Mouse (Mus musculus) hematopoietic stem cell, adult 5-6 weeks (primary cell): Measurements from ENCODE around the gene Pakap. TPM values are rescaled to one million over a fixed set of nuclear protein-coding genes. Genes with fewer than 3 reads are reported as not detected.
A peak's percentile ranks its signal among the peaks of the same experiment; 100 is the strongest.

ENCODE experiments used
- ATAC-seq, 2 experiments: fragments of 125-278 bp in 1 of 2; replicated peaks in 1 of 2; 2 replicates each; pipeline ENCODE4 v1.8.0; 2016 to 2017; ENCODE audit warnings: inconsistent platforms in 2 of 2, mild to moderate bottlenecking in 2 of 2, moderate number of reproducible peaks in 2 of 2, low read depth in 1 of 2, moderate TSS enrichment in 1 of 2; ENCODE audit not compliant: low FRiP score in 2 of 2, poor library complexity in 2 of 2, severe bottlenecking in 2 of 2, insufficient read depth in 1 of 2, low TSS enrichment in 1 of 2
- total RNA-seq: library from RNA; stranded (forward); fragments of 172-1452, 232-1000 nt; gene quantifications from 2 replicates; pipeline ENCODE4 v1.2.3, GENCODE M21; 2017

Pakap gene
- total RNA-seq, 1 experiment from 2014 or later, result not detected

DNA sequence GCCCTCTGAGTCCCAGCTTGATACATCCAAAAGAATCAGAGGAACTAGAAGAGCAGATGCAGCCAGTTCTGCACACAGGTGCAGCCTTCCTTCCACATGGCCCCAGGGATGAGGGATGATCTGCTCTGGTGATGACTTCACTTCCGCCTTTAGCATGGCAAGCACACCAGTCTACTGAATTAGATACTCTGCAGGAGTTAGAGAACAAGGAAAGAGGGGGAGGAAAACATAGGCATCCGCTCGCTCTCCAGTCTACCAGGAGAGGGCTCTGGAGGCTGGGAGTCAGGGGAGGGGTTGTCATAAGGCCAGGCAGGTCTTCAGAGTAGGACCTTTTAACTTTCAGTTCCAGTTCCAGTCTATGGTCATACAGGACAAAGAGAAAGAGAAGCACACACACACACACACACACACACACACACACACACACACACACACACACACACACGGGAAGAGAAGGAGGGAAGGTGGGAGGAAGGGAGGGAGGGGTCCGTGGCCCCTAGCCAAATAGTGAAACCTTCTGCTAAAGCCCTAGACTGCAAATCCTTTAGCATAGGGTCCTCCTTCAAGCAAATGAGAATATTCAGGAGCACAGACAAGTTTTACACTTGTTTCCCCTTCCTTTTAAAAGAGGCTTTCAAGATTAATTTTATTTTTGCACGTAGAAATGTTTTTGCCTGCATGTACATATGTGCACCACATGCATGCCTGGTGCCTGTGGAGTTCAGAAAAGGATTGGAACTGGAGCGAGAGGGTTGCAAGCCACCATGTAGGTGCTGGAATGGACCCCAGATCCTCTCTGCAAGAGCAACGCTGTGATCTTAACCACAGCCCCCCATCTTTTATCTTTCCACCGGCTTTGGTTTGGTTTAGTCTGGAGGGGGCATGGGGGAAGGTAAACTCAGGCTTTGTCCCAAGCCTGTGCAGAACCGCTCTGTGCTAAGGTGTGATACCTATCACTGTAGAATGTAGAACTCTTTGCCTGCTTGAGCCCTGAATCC lies 346.5 kb downstream of the Pakap start:
- ATAC-seq, result no peak

DNA sequence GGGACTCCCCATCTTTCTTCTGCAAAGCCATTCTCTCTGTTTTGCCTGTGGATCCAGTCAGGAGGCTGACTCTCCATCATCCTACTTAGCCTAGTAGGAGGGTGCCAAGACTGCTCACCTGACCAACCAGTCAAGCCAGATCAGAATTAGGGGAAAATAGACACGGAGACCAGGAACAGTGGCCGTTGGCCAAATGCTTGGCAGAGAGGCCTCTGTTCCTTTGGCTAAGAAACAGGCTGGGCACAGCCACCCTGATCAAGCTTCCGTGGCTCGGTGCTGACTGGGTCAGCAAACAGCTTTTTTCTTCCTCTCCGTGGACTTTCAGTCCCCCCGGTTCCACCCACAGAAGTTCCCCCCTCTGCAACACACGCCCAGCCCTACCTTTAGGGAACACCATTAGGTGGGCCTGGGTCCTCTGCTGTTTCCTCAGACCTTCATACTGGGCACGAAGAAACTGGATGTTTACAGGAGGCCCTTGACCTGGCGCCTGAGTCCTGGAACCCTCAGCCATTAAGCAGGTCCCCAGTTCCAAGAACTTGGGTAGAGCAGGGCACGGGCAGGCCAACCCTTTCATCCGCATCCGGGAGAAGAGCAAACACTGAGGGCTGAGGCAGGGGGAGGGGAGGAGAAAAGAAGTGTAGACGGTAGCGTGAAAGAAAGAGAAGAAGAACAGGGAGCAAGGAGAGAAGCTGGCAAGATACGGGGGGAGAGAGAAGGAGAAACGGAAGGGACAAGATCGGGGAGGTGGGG lies 347.4 kb downstream of the Pakap start:
- ATAC-seq, result peak in 1 of 2 experiments; percentile 30; a peak in 2 of 4 replicates

DNA sequence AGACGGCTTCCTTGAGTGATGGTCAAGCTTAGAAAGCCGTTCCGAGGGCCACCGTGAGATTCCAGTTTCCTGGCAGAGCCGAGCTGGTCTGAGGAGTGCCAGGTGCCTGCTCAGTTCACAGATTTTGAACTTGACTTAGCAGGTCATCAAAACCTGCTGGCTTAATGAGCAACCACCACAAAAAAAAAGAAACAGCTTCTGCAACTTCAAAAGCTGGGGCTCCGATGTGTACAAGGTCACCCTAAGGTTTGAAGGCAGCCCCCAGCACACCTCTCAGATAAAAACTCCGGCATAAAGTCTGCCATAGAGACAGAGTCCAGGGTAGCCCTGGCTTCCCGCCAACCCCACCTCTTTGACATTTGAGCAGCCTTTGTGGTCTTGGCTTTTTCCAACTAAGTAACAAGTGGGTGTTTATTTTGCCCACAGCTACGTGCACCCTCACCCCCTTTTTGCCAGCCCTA lies 348.3 kb downstream of the Pakap start, which contains the start of gene D630039A03Rik:
TSS of gene D630039A03Rik (minus strand) at position 97 of the 461 bp plus-strand sequence.
- ATAC-seq, result peak; percentile 36 to 47; a peak in 3 of 4 replicates

DNA sequence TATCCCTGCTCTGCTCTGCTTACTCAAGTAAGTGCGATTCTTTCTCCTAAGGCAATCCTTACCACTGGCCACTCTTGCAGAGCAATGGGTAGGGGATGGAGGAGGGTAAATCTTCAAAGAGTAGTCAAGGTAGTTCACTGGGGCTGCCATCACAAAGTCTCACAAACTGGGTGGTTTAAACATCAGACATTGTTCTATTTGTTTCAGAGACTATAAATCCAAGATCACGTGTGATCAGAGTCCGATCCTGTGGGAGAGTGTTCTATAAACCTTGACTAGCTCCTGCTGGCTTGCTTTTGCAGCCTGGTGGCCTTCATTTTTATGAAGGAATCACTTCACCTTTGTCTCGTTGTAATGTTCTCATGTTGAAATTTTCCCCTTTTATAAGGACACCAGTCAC lies 348.7 kb downstream of the Pakap start:
- ATAC-seq, result no peak

DNA sequence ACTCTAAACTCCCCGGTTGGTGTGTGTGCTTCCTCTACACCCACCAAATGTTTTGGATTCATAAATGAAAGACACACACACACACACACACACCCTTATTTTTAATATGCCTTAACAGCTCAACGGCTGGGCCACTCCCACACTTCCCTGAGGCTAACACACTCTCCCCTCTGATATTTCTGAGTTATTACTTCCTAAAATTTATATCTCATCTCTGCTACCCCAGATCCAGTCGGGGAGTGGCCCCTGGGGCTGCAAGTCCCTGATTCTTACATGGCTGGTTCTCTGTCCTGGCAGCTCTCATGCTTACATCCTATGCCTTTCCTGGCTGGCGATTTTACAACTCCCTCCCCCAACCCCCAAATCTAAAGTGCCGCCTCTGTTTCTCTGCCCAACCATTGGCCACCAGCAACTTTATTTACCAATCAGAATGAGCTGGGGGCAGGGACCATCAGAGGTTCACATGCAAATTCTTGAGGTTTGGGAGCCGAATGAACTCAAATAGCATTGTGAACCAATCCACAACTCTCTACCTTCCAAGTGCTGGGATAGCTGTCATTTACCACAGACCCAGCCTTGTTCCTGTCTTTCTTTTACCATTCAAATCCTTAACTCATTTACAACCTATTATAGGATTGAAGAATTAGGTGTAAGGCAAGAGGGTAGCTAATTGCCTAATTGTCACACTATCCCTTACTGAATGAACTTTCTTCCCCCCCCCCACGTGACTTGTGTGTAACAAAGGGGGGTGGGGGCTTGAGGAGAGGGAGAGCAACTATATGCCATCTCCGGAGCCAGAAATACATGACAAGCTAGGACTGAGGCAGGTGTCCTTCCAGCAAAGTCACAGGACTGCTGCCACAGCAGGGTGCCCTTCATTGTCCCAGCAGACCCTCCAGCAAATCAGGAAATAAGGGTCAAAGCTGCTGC lies 351.8 kb downstream of the Pakap start:
- peak; percentile 43 to 65; a peak in 3 of 4 replicates for ATAC-seq

DNA sequence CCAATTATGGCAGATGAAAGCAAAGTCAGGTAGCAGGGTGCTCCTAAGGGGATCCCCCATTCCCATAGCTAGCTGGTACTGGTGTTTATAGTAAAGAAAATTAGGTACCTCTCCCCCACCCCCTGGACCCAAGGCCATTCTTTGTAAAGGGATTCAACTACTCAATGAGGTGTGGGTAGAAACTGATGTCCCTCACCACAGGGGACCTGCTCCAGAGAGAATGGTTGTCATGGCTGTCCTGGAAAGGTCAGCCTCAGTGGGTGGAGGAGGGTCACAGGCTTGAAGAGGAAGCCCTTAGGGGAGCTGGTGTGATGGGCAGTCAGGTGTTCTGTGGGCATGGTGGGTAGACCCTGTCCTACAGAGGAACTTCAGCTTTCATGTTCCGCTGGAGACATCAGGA lies 352.5 kb downstream of the Pakap start:
- ATAC-seq, result no peak

DNA sequence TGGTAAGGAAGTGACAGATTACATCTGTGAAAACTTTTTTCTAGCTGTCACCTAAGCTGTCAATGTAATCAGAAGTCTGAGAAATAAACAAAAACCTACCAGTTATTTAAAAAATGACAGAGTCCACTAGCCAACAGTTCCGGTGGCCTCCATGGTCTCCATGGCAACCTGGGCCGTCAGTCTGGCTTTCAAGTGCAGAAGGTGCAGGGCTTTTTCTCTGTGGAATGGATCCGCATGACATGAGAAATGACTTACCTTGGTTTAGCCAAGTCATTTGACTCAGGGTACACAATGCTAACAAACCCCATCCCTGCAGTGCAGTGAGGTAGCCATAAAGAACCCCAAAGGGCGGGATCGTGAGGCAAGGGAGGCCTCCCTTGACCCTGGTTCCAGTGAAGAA lies 354.2 kb downstream of the Pakap start:
- ATAC-seq, result no peak

DNA sequence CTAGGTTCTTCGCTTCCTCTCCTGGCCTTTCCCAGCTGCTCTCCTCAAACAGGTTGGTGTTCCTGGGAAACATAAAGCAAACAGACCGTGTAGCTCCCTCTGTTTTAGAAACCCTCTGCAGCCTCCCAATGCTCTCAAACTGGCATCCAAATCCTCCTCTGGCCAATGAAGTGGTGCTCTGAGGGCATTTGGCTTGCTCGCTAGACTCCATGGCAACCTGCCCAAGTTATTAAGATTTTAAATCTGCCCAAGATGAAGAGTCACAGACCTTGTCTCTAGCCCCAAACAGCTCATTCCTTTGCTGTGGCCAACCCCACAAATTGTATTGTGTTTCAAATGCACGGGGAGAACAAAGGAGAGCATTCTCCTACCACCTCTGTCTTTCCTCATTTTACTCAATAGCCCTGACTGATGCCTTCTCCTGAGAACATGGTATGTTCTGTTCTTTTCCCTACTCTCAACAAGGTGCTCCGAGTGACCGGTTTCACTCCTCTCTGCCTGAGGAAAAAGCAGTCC lies 356.6 kb downstream of the Pakap start:
- no peak for ATAC-seq

DNA sequence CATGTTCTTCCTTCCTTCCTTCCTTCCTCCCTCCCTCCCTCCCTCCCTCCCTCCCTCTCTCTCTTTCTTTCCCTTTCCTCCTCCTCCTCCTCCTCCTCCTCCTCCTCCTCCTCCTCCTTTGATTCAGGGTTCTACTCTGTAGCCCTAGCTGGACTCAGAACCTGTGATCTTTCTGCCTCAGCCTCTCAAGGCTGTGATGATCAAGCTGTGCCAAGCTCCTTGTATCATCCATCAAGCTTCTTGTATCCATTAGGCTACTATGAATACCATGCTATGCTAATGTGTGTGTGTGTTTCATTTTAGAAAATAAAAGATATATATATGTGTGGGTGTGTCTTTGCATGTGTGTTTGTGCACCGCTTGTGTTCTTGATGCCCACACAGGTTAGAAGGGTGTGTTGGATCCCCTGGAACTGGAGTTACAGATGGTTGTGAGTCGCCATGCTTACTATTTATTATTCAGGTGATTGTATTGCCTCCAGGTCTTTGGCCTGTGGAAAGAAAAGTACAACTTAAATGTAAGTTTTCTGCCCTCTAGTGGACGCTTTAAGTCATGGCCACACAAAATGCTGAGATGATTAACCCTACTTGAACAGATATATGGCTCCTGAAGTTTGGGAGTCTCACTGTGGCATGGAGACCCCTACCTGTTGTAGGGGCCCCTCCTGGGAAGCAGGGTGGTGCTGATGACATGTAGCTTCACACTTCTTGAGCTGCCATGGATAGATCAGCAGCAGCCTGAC lies 359.7 kb downstream of the Pakap start:
- ATAC-seq, result peak; percentile 22 to 56; a peak in 2 of 4 replicates

DNA sequence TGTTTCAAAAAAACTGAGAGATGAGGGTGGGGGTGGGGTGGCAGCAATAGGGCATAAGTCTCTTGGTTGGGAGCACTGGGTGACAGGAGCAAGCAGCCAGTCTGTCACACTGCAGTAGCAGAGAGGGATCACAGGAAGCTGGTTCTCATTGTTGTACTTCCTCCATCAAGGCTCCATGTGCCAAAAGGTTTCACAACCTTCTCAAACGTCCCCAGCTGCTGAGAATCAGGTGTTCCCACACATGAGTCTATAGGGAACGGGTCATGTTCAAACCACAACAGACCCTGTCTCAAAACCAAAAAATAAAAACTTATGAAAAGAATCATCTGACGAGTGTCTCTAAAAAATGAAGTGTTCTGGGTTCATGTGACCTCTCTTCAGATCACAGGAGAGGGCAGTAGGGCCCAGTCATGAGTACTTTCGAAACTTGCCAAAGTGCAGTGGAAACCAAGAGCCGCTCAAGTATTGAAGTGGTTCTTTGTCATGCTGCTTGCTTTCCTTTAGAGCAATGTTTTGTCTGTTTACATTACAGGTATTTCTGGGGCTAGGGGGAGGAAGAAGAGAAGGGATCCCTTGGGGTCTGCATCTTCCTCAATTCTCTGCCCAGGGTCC lies 362.7 kb downstream of the Pakap start:
- ATAC-seq, result peak; percentile 62 to 71; a peak in 3 of 4 replicates

DNA sequence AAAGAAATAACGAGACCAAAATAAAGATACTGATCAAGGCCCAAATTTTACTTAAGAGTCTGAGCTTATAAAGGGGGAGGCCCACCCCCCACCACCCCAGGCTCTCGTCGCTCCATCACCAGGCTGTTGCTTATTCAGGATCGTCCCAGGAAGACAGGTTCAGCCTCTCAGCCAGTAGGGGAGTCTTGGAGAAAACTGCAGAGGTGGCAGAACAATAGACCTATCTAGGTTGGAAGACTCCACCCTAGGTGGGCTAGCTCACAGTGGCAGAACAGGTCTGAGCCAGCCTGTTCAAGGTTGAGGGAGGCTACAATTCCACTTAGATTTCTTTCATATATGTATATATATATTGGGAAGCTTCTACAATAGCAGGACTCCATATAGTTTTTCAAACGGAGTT lies 366.2 kb downstream of the Pakap start:
- ATAC-seq, result no peak

DNA sequence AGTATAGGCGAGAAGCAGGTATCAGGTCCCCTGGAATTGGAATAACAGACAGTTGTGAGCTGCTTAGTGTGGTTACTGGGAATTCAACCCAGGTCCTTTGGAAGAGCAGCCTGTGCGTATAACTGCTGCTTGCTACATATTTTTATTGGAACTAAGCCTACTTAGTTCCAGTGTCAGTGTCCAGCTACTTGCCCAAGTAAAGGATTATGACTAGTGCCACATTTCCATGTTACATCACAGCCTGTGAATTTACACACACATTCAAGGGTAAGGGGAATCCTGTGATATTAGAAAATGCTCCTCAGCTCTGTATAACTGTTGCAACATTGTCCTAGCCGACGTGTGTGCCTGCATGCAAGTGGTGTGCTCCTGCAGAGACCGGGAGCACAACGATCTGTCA lies 369.3 kb downstream of the Pakap start:
- no peak for ATAC-seq

DNA sequence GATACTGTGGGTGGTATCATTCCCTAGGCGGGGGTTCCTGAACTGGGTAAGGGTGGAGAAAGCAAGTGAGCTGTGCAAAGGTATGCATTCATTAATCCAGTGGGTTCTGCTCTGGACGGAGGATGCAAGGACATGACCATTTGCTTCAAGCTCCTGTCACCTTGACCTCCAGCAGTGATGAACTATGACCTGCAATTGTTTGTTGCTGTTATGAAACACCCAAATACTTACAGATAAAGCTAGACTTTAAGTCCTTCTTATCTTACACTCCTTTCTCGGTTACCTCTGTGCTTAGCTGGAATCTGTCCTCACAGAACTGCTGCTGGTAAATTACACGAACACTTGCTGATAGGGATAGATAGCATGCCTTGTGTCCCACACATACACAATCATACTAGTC lies 372.7 kb downstream of the Pakap start:
- no peak for ATAC-seq

DNA sequence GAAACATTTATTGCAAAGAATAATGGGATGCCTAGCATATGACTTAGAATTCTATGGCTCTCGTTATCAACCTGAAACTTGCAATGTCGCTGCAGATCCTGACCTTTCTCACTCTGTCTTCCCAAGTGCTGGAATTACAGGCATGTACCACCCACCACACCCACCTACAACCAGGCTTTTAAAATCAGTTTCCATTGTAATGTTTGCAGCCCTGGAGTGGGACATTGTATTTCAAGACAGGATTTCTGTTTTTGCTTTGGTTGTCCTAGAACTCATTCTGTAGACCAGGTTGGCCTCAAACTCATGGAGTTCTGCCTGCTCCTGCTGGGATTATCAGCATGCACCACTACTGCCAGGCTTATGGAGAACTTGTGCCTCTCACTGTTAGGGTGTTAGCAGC lies 374.9 kb downstream of the Pakap start:
- ATAC-seq, result no peak
